Mouse (Mus musculus): ENCODE data around the gene Mmp27.

Gene Mmp27

DNA sequence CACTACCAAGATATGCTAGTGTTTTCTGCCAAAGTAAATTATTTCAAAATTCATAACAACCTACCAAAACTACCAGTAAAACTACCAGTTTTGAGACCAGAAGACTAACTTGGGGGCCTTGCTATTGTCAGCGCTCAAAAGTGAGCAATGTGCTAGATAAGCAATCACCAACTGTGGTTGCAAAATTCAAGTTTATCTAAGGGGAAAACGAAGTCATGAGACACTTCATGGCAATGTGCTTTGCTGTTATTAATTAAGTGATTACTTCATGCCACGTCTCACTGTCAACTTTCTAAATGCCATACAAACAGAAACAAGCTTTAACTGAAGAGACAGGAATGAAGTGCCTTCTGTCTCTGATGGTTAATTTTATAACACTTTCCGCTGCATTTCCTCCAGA, at the start of gene Mmp27:
TSS of gene Mmp27 (plus strand) at position 235 of the 400 bp plus-strand sequence.
- DNase-seq (ENCODE audit: low spot score in 2 of 2): no peak

DNA sequence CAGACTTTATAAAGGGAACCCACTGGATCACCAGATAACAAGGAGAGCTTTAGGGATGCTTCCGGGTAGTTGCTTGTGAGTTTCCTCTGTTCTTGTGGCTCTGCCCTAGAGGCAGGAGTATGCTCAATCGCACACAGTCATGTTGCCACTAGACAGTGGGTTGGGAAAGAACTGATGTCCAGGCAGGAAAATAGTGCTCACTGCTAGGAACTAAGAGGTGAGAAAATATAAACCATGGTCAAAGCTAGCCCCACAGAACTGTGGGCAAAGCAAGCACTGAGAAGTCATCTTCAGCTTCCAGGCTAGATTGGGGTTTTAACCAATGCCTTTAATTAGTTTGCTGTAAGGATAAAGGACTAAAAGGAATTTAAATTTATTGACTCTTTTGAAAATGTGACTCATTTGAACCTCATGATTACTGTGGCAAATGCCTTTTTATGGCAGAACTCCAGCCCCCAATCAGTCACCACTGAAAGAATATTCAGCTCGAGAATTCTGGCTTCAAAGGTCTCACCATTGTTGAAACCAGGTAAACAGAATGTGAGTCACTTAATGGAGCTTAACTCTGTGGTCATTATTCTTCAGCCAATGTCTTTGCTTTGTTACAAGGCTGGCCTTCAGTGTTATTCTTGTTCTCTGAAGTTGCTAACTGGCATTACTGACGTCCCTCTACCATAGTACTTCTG, 44.8 kb upstream of the Mmp27 start:
- no peak for DNase-seq (ENCODE audit: low spot score in 2 of 2)

DNA sequence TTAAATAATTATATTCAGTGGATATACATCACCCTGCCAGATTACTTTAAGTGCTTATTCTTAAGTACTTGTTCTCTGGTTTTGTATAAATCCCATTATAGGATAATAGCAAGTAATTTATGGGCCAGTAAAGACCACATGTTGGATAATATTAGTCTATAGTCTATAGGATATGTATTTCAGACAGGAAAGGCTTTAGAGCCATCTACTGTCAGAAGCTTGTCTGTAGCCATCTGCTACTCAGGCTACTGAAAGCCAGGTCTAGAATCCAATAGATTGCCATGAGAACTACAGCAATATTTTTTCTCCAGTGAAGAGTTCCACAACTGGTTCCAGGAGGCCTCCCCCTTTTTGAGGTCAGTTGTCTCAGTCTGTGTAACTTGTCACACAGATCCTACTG, 28.4 kb upstream of the Mmp27 start:
- DNase-seq (ENCODE audit: low spot score in 2 of 2): no peak

DNA sequence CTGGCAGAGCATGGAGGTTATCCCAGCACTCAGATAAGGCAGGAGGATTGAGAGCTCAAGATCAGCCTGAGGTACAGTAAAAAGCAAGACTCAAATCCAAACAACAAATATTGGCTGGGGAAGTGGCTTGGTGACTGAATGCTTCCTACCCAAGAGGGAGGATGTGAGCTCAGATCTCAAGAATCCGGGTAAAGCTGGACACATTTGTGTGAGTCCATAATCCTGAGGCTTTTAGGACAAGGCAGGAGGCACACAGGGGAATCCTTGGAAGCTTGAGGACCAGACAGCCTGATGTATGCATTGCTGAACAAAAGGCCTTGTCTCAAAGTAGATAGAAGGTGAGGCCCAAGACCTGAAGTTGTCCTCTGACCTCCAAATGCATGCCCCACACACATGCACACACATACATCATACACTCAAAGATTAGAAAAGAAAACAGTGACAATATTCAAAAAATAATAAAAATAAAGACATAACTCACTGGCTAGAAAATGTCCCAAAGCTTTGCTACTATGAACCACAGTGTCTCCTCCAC, 26.2 kb upstream of the Mmp27 start:
- DNase-seq (ENCODE audit: low spot score in 2 of 2): no peak

DNA sequence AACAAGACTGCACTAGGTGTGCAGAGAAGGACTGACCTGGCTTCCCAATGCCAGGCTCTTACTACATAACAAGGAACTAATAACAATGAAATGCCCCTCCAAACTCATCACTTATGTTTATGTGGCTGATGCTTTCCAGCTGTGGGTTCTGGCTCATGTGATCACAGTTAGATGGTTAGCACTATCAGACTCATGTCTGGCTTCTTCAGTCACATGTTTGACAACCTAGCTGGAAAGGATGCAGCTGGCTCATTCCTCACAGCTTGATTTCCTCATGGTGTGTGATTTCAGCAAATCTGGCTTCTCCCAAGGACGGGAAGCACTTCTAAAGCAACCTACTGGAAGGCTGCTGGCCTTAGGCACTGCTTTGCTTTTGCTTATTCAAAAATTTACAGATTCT, 25.7 kb upstream of the Mmp27 start:
- no peak for DNase-seq (ENCODE audit: low spot score in 2 of 2)

DNA sequence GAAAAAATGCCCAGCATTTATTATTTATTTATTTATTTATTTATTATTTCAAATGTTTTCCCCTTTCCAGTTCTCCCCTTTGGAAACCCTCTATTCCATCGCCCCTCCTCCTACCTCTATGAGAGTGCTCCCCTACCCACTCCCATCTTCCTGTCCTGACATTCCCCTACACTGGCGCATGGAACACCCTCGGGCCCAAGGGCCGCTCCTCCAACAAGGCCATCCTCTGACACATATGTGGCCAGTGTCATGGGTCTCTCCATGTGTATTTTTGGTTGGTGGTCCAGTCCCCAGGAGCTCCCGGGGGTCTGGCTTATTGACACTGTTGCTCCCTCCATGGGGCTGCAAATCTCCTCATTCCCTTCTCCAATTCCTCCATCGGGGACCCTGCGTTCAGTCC, 25.3 kb upstream of the Mmp27 start:
- no peak for DNase-seq (ENCODE audit: low spot score in 2 of 2)

DNA sequence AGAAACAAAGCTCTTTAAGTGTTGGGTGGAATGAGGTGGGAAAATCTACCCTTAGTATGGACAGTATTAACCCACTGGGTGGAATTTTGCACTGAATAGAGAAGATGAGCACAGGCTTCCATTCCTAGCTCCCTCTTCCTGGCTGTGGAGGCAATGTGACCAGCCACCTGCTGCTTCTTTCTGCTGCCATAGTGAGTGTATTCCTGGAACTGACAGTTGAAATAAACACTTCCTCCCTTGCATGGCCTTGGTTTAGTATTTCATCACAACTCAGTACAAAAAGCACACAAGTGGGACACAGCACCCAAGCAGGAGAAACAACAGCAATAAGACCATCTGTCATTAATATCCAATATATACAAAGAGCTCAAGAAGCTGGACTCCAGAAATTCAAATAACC, 19.3 kb upstream of the Mmp27 start:
- DNase-seq (ENCODE audit: low spot score in 2 of 2): no peak

DNA sequence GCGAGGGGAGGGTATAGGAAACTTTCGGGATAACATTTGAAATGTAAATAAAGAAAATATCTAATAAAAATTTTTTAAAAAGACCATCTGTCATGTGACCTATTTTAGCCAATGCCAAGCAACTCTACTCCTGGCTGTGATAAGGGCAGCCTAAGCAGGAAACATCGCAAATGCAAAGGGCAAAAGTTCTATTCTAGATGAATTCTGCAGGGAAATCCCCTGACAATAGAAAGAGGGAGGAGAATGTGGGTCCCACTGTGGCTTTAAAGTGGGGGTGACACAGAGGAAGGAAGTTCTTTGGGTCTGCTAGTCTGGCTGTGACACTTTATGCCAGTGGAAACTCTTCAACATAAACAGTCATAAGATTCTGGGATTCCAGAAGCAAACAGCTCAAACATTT, 17.7 kb upstream of the Mmp27 start:
- DNase-seq (ENCODE audit: low spot score in 2 of 2): no peak

DNA sequence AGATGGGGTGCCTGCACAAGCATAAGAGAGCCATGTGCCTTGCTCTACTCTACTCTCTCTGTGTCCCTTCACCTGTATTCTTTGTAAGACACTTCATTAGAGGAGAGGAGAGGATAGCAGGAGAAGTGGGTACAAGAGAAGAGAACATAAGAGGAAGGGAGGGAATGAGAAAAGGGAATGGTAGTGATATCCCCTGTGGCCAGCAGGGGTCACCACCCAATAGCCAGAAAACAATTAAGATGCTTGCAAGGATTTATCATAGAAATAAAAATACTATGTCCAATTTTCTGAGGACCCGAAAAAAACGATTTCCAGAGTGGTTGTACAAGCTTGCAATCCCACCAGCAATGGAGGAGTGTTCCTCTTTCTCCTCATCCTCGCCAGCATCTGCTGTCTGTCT, 16.8 kb upstream of the Mmp27 start:
- peak in 1 of 2 experiments; percentile 39 for DNase-seq (ENCODE audit: low spot score in 2 of 2)

DNA sequence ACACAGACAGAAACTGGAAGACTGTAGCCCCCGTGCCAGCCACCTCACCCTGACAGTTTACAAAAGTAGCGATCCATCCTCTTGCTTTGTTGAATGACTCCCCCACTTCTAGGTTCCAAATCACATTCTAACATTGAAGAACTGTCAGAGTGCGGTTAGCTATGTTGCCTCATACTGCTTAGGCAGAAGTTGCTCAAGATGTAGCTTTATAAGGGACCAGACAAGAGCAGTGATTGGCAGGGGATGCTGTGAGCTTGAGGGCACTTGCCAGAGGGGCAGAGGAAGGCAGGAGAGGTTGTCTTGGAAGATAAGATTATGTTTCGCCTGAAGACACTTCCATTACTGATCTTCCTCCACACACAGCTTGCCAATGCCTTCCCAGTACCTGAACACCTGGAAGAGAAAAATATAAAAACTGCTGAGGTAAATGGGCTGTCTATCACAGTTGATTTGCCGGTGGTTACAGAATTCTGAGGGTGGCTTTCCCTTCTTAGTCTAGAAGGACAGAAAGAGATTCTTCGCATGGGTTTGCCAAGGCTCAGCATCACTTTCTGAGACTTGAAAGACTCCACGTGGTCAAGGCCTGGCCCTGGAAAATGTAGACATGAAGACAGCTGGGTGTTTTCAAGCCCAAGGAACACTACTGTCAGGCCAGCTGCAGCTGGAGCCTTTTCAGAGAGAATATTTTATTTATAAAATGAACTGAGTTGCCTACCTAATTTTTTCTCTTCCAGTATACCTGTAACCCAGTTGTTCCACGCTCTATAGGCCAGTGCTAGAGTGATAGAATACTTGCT, 12.8 kb upstream of the Mmp27 start, which contains the start of gene Mmp8:
TSS of gene Mmp8 (plus strand) at position 236 of the 797 bp plus-strand sequence.
- no peak for DNase-seq (ENCODE audit: low spot score in 2 of 2)

DNA sequence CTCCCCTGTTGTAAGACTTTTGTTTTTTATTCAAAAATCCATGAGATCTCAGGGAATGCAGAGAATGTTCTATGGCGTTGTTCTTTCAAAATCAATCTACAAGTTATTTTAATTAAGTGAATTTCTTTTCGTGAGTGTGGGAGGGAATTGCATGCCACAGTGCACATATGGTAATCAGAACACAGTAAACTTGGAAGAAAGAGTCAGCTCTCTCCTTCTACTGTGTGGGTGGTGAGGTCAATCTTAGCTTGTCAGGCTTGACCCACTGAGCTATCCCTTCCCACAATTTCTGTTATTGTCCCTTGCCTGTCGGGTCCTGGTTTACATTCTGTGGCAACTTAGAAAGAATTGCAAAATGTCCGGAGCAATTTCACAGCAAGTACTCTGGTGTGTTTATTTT, 11.2 kb upstream of the Mmp27 start:
- no peak for DNase-seq (ENCODE audit: low spot score in 2 of 2)

DNA sequence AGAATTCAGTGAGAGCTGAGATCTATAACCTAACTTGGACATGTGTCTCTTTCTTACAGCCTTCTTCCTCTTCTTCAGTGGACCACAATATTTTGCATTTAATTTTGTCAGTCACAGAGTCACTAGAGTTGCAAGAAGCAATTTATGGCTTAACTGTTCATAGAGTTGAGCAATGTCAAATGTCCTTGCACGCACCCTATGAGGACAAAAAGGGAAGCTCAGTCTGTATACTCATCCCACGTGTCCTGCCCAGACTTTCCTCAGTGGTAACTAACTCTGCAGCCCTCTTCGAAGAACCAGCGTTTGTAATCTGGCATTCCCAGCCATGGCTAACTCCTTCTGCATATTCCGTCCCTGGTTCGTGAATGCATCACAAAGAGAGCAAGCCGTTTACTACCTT, 3.8 kb upstream of the Mmp27 start:
- DNase-seq (ENCODE audit: low spot score in 2 of 2): no peak

DNA sequence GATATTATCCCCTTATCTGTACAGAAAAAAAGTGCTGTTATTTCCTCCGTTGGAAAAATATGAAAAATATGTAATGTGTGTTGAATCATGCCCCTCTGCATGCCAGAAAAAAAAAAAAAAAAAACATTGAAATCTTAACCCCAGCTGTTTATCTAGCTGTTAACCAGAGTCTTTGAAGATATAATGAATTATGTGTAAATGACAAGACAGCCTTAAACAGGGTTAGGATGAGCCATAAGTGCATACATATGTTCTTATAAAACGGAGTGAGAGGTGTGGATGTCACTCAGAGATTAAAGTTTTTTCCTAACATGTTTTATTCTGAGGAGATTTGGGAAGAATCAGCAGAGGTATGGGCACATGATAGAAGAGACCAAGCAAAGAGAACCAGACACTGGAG, 3.3 kb upstream of the Mmp27 start:
- no peak for DNase-seq (ENCODE audit: low spot score in 2 of 2)

DNA sequence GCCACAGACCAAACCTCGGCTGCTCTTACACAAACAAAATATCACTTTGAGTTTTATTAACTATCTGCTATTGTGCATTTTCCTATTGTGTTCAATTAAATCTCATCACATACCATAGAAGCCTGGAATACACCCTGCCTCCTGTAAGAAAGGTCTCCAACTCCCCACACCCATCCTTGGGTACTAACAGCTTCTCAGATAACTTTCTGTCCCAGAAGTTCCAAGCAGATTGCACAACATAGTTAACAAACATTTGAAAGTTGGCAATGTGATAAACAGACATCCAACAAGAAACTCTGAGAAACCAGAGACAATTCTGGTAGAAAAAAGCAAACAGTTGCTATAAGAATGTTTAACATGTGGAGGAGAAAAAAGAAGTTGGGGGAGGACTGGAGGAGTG, 711 bp upstream of the Mmp27 start:
- DNase-seq (ENCODE audit: low spot score in 2 of 2): no peak

DNA sequence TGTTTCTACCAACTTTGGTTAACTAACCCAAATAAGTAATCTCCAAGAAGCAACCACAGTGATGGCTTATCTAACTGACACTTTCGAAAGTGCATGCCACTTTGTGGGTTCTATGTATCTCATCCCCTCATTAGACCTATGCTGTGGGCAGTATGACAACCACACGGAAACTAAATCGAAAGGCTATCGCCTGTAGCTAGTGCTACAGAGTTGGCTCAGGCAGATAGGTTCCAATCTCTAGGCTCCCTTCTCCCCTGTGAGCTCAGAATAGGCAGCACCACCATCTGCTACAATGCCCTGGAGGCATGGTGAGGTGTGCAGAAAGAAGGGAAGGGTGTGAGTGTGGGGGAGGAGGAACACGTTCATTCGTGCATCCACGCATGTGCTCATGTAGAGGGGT, 992 bp downstream of the Mmp27 start:
- no peak for DNase-seq (ENCODE audit: low spot score in 2 of 2)

DNA sequence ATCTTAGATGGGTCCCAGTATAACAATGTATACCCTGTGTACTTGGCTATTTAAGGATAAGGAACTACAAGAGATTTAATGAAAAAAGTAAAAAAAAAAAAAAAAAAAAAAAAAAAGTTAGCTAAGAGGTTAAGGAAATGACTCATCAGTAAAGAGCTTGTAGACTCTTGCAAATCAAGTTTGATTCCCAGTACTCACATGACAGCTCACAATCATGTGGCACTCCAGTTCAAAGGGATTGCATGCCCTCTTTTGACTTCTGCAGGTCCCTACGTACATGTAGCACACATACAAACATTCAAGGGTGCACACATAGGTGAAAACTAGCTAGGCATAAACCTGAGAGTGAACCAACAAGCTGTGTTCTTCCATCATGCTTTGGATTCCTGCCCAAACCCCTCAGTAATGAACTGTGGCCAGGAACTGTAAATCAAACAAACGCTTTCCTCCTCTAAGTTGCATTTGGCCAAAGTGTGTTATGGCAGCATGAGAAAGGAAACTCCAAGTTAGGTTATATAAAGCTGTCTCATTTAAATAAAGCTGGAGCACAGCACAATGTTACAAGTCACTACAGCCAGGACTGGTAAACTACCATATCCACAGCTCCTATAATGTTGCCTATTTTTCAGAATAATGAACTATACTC, 1.6 kb downstream of the Mmp27 start:
- DNase-seq (ENCODE audit: low spot score in 2 of 2): no peak

DNA sequence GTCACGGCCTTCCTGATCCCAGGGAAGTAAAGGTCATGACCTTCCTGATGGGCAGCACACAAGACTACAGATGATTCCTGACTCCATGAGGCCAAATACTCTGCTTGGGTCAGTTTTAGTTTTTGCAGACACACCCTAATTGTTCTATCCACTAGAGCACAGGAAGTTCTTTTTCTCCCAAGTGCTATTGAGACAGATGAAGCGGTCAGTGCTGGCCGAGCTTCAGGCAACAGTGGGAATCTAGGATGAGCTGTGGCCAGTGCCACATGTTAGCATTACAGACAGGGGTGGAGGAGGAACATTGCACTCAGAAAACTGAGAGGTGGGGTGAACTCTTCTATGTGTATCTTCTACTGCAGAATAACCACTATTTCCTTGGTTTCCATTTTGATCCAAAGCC, 4.3 kb downstream of the Mmp27 start:
- no peak for DNase-seq (ENCODE audit: low spot score in 2 of 2)

DNA sequence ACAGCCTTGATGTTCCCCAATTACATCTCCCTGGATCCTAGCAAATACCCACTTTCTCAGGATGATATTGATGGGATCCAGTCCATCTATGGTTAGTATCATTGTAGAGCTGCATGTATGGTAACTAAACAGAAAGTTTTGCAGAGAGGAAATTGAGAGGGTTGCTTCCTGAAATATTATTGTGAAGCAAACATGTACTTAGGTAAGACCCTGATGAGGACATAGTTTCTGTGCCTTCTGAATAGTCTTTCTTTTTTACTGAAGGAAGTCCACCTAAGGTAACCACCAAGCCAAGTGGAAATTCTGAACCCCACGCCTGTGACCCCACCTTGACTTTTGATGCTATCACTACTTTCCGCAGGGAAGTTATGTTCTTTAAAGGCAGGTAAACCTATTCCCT, 6.2 kb downstream of the Mmp27 start:
- no peak for DNase-seq (ENCODE audit: low spot score in 2 of 2)

DNA sequence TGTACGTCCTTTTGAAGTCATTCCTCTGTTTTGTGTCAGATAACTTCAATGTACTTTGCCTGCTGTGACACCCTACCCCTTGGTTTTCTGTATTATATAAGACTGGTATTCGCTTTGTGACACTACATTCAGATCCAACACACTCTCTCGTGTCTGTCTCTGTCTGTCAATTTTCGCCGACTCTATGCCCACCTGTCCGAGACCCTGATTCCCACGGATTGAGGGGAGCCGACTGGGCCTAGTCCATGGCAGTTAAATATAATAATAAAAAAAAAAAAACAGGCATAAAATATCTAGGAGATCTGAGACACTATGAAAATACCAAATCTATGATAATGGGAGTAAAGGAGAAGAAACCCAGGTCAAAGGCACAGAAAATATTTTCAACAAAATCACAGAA, 18.9 kb downstream of the Mmp27 start:
- no peak for DNase-seq (ENCODE audit: low spot score in 2 of 2)

DNA sequence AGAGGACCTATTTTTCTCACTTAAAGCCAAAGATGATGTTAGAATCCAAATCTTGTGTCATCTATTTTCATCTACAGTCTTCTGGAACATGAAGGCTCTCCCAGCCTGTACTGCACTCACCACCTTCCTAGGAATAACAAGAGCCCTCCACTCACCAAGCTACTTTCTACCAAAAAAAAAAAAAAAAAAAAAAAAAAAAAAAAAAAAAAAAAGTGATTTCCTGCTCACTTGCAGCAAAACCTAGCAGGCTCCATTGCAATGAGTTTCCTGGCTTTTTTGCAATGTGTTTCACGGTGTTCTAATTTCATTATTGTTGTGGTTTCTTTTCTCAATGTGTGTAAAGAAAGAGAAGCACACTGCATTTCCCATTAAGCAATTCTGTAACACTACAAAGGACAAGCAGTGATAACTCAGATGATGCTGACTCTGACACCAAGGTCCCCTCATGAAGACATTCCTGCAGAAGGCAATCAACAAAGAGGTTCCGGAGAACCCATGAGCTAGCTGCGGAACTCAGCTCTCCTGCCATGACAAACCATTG, 22.1 kb downstream of the Mmp27 start:
- DNase-seq (ENCODE audit: low spot score in 2 of 2): no peak

DNA sequence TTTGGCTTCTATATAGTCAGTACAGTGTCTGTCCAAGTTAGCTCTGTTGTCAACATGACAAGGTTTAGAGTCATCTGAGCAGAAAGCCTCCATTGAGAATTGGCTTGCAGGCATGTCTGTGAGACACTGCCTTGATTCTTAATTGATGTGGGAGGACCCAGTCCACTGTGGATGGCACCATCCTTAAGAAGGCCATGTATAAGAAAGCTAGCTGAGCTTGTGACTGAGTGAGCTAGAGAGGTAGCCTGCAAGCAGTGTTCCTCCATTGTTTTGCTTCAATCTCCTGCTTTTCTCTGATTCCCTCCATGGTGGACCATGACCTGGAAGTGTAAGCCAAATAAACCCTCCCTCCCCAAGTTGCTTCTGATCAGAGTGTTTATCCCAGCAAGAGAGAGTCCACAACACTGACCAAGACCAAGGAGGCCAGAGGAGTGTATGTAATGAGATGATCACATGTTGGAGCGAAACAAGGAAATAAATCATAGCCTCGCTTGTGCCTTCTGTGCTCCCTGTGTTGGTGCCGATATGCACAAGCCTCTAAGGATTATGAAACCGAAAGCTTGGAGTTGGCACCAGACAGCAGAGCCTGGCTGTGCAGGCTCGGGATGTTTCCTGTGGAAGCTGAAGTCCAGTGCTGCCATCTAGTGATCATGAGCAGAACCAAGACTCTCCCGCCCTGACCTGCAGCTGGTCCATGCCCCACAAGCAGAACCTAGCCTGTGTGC, 23.8 kb downstream of the Mmp27 start:
- DNase-seq (ENCODE audit: low spot score in 2 of 2): peak; percentile 31 to 63
